Mouse (Mus musculus) right cerebral cortex, postnatal 4 days (tissue): ENCODE data around the gene Brms1l.
"Not testable (repeated sequence)": the region's sequence is repeated elsewhere in the genome, so short reads cannot be mapped to it uniquely, and the experiment has no call there.

ENCODE experiments used
- DNase-seq: peaks from one replicate; pipeline ENCODE4 v3.0.0-alpha.2; 2022

The Brms1l gene

GRCm38 (mm10) chr12:55836199-55836951 lies at the start of gene Brms1l:
Brms1l (plus strand) TSS chr12:55836324.
- DNase-seq, result peak; percentile 92

- not testable (repeated sequence) for DNase-seq
Measured at GRCm38 (mm10) chr12:55794485-55794884, 41.6 kb upstream of the Brms1l start.

DNA sequence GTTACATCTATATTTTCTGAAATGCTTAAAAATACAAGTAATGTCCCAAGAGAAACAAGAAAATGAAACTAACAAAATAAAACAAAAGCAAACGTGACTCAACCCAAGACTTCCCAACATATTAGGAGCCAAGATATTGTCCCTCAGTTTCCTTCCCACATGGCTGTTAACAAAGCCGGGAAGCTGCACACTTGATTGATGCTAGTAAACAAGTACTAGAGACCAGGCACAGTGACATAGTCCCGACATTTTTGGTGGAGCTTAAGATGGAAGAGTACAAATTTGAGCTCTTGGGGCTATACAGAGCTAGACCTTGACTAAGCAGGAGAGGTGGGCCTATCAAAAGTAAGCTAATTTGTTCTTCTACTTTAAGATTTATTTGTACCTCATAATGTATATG lies 39.0 kb upstream of the Brms1l start:
- no peak for DNase-seq

- DNase-seq, result no peak
Measured at GRCm38 (mm10) chr12:55798745-55799144, 37.4 kb upstream of the Brms1l start.

DNA sequence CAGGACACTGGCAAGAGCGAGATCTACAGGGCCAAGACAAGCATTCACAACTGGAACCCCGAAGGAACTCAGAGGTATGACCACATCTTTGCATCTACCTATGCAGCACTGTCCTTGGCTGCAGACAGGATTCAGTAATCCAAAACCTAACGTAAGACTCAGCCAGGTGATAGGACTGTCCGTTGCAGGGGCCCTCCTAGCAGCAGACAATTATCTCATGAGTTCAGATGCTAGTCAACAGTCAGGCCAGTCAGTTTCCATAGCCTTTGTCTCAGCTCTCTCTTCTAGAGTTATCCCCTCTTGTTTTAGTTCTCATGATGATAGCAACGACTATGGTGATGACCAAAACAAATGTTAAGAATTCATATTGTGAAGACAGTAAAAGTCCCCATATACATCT lies 36.0 kb upstream of the Brms1l start:
- no peak for DNase-seq

- no peak for DNase-seq
Measured at GRCm38 (mm10) chr12:55801131-55801530, 35.0 kb upstream of the Brms1l start.

DNA sequence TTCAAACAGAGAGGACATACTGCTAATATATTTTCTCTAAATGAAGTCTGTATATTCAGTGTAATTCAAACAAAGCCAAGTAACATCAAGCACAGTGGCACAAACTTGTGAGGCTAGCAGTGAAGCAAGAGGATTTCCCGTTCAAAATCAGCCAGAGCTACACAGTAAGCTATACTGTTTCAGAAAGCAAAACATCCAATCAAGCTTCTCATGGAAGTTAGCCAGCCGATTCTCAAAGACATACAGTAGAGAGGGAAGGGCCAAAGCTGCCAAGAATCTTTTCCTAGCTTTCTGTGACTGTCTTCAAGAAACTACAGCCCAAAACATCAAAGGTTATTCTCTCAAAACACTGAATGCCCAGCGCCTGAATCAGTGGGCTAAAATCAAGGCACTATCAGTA lies 31.1 kb upstream of the Brms1l start:
- no peak for DNase-seq

DNA sequence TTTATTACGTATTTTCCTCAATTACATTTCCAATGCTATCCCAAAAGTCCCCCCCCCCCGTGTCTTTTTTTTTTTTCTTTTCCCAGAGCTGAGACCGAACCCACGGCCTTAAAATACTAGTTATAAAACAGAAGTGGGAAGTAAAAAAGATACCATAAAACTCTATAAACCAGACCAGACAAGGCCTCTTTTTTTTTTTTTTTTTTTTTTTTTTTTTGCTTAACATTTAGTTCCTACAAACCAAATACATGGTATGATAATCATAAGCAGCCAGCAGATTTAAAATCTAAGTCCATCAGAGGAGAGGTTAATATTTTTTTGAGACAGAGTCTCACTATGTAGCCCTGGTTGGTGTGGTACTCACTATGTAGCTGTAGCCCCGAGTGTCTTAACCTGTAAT lies 19.6 kb upstream of the Brms1l start:
- DNase-seq, result no peak

DNA sequence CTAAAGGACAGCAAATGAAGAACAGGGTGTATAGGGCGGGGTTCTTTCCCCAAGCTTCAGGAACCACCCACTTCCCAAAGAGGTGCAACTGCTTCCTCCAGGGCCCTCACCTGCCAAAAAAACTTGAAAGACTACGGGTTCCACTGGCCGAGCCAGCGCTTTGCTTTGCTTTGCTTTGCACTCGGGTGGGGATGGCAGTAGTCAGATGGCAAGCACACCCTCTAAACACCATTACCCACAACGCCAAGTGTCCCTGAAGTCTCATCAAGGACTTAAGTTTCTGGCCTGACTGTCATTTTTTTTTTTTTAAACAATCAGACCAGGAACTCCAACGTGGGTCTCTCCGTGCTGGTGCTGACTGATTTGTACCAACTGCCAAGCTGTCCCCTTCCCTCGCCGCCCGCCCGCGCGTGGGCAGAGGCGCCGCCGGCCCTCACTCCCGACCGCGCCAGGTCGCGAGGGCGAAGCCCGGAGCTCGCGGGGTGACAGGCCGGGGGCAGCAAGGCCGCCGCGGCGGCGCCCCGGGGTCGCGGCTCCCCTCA lies 15.9 kb upstream of the Brms1l start:
- peak; percentile 8 for DNase-seq

GRCm38 (mm10) chr12:55820661-55821314 lies 15.3 kb upstream of the Brms1l start, which contains the start of gene Ralgapa1:
Ralgapa1 (minus strand) TSS chr12:55821167.
- DNase-seq, result peak; percentile 88

- no peak for DNase-seq
Measured at GRCm38 (mm10) chr12:55824027-55824426, 12.1 kb upstream of the Brms1l start.

DNA sequence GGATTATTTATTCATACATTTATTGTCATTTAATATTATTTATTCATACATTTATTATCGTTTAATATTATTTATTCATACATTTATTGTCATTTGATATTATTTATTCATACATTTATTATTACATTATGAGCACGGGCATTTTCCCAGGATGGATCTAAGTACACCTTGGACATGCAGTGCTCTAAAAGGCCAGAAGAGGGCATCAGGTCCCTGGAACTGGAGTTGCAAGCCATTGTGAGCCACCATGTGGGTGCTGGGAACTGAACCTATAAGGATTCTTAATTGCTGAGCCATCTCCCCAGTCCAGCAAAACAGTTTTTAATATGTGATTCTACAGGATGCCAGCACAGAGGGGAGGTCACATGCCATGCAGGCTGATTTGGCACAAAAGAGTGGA lies 10.6 kb upstream of the Brms1l start:
- no peak for DNase-seq

DNA sequence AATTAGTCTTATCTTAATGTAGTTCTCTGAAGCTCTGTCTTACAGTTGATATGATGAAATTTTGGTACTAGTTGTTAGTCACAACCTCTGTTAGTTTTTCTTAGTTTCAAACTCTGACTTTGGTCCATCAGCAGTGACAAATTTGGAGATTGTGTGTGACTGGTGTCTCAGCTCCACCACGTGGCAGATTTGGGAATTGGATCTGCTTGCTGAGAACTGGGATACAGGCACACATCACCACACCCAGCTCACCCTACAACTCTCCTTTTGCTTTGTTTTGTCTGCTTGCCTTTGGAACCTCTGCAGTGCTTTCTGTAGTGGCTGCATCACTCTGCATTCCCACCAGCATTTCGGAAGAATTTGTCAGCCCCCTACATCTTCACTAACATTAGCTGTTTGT lies 5.0 kb upstream of the Brms1l start:
- DNase-seq, result peak; percentile 76

DNA sequence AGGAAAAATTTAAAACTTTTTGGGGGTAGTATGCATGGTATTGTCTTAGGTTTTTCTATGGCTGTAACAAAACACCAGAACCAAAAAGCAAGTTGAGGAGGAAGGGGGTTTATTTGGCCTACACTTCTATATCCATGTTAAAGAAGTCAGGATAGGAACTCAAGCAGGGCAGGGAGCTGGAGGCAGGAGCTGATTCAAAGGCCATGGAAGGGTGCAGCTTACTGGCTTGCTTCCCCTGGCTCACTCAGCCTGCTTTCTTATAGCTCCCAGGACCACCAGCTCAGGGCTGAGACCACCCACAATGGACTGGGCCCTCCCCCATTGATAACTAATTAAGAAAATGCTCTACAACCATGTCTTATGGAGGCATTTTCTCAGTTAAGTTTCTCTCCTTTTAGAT lies 3.2 kb upstream of the Brms1l start:
- DNase-seq, result no peak

GRCm38 (mm10) chr12:55833906-55834625 lies 2.1 kb upstream of the Brms1l start:
- no peak for DNase-seq

DNA sequence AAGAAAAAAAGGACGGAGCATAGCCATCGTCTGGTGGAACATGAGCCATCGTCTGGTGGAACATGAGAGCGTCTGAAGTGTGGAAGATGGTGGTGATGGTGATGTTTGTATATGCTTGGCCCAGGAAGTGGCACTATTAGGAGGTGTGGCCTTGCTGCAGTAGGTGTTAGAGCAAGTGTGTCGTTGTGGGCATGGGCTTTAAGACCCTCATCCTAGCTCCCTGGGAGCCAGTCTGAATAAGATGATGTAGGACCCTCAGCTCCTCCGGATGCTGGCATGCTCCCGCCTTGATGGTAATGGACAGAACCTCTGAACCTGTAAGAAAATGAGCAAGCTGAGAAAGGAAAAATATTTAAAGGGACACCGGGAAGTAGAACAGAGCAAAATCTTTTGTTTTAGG lies 1.2 kb upstream of the Brms1l start:
- DNase-seq, result no peak

DNA sequence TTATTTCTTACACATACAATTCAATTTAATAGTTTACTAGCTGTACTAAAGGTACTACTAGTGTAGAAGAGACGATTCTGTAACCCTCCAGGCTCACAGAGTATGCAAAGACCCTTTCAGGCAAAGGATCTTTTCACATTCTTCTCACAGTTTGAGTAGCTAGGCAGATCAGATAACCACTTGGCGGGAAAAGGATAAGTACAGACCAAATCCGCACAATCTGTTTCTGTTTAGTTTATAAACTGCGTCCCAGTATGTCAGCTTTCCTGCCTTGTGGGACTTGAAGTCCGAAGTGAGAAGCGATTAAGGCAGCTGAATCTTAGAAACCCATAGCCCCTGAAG lies 296 bp upstream of the Brms1l start:
- no peak for DNase-seq

DNA sequence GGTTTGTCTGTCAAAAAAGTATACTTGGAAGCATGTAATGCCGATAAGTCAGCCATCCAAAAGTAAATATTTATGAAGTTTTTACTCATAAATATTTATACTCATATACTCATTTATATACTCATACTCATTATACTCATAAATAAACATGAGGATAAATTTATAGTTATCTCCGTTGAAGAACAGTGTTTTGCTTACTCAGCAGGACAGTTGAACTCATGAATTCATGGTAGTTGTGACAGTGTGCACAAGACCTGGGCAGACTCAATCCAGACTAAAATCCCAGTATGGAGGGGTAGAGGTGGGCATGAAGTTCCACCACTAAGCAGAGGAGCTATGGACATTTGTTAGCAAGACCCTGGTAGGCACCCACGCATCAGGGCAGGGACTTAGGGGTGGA lies 1.4 kb downstream of the Brms1l start:
- DNase-seq, result no peak

GRCm38 (mm10) chr12:55846741-55847140 lies 10.6 kb downstream of the Brms1l start:
- peak; percentile 18 for DNase-seq

DNA sequence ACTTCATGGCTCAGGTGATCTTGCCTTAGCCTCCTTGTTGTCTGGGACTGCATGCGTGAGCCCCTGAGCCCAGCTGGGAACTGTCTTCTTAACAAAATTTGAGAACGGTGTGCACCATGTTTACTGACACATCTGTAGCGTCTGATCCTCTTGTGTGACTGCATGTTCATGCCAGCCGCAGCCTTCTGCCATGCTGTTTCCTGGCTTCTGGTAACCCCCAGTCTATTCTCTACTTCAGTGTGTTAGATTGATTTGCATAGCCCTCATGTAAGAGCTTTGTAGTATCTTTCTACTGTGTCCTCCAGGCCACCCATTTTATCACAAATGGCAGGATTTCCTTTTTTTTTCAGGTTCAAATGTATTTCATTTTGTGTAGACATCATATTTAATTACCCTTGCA lies 11.7 kb downstream of the Brms1l start:
- no peak for DNase-seq

GRCm38 (mm10) chr12:55850650-55851049 lies 14.5 kb downstream of the Brms1l start:
- DNase-seq, result no peak

DNA sequence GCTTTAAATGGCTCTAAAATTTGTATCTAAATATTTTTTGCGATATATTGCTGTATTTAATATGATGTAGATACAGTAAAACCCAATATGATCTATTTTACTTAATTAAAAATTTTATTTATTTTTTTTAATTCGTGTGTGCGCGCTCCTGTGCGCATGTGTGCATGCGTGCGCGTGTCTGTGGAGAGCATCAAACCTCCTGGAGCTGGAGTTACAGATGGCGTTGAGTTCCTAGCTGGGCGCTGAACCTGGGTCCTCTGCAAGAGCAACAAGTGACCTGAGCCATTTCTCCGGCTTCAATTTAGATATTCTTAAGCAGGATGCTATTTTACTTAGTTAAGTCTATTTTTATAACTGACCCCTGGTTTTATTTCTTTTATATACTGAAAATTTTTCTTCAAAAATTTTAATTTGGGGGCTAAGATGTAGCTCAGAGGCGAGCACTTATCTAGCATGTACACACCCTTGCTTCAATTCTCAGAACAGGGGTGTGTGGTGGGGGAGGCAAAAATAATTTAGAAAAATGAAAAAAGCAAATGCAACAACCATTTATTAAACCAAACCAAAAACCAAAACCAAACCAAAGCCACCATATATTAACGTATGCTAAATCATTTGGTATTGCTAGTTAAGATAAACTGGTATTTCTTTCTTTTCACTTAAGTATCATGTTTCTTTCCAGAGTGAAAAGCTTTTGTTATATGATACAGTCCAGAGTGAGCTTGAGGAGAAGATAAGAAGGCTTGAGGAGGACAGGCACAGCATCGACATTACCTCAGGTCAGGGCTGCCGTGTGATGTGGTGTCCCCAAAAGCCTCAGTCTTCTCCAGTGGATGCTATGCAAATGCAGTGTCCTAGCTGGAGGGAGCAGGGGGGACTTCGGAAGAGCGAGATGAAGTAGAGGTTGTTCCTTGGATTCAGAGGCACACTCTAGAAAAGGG lies 23.6 kb downstream of the Brms1l start:
- DNase-seq, result no peak

DNA sequence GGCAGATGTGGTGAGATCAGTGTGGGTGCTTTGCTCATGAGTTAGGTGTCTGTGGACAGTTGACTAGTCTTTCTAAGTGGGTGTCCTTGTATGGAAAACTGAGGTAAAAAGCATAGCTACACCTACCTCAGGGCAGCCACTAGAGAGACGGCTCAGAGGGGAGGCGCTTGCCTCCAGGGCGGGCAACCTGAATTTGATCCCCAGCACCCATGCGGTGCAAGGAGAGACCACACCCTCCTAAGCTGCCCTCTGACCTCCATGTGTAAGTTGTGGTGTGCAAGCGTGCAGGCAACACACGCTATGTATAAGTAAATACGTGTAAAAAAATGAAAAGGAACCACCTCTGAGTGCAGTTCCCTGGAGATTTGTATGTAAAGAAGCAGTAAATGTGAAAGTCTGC lies 24.5 kb downstream of the Brms1l start:
- no peak for DNase-seq
